Mouse (Mus musculus): ENCODE measurements around the gene Adora2a. TPM values are rescaled to one million over a fixed set of nuclear protein-coding genes. Genes with fewer than 3 reads are reported as not detected.
"Not testable (repeated sequence)": the region's sequence is repeated elsewhere in the genome, so short reads cannot be mapped to it uniquely, and the experiment has no call there.

Gene Adora2a
- polyA plus RNA-seq, 1 experiment from 2014 or later: 3.6 TPM

DNA sequence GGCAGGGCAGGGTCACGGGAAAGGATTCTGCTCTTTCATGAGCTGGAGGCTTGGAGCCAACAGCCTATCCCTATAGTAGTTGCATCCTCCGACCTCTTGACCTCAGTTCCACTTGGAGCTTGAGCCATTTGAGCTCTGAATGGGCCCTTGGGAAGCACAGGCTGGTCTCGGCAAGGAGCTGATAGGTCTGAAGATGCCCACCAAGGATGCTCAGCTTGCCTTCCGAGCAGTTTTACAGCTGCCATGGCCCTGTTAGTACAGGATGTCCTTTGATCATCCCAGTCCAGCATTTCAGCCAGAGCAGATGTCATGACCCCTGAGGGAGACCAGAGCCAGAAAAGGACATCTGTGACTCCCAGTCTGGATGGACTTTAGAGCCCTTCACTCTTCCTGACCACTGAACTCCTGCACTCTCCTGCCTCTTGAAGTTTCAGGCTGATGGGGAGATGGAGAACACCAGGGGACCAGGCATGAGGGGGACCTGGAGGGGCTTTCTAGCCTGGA, 11.6 kb downstream of the Adora2a start:
- 35% methylated on average over 4 of the region's 4 CpGs for WGBS
- no peak for ATAC-seq
- Histone ChIP-seq H3K4me3 (ENCODE audit: low read length) (no peak overlapping the region), H3K4me2 (ENCODE audit: low read length) (no peak overlapping the region), H3K4me1 (ENCODE audit: control insufficient read depth, insufficient read depth, low read depth, low read length) (no peaks in the 10 kb centered on the region), H3K9ac (ENCODE audit: low read depth, low read length) (no peak overlapping the region), H3K9me3 (ENCODE audit: control insufficient read depth, low read length) (no peaks in the 10 kb centered on the region), H3K27ac (ENCODE audit: low read depth, low read length) (no peak overlapping the region), H3K27me3 (replicated peaks; ENCODE audit: control insufficient read depth, insufficient read depth, low read length) (no peaks in the 10 kb centered on the region), H3K36me3 (ENCODE audit: control insufficient read depth, insufficient read depth, low read length) (no peaks in the 10 kb centered on the region)

DNA sequence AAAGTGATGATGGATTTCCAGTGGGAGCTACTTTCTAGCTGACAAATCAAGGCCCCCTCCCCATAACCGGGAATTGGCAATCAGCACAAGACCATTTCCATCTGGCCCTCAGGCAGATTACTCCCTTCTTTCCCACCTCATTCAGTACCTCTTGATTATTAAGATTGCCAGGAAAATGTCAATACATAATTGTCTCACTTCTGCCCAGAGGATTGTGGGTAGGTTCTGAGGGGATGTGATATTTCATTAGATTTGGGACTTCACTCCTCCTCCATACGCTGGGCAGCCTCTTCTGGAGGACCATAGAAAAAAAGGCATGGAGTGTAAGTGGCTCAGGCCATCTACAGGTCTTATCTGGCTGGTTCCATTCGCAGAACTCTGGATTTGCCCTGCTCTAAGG, 15.6 kb downstream of the Adora2a start:
- H3K4me2 ChIP-seq (ENCODE audit: low read length): no peak overlapping the region
- no peak overlapping the region for H3K4me3 ChIP-seq (ENCODE audit: low read length)
- H3K36me3 ChIP-seq (ENCODE audit: control insufficient read depth, insufficient read depth, low read length): no peaks in the 10 kb centered on the region
- no peak overlapping the region for H3K27ac ChIP-seq (ENCODE audit: low read depth, low read length)
- H3K9ac ChIP-seq (ENCODE audit: low read depth, low read length): no peak overlapping the region
- ATAC-seq: no peak
- 87% methylated on average over 3 of the region's 3 CpGs for WGBS
- no peaks in the 10 kb centered on the region for H3K27me3 ChIP-seq (replicated peaks; ENCODE audit: control insufficient read depth, insufficient read depth, low read length)
- no peaks in the 10 kb centered on the region for H3K4me1 ChIP-seq (ENCODE audit: control insufficient read depth, insufficient read depth, low read depth, low read length)
- no peaks in the 10 kb centered on the region for H3K9me3 ChIP-seq (ENCODE audit: control insufficient read depth, low read length)

DNA sequence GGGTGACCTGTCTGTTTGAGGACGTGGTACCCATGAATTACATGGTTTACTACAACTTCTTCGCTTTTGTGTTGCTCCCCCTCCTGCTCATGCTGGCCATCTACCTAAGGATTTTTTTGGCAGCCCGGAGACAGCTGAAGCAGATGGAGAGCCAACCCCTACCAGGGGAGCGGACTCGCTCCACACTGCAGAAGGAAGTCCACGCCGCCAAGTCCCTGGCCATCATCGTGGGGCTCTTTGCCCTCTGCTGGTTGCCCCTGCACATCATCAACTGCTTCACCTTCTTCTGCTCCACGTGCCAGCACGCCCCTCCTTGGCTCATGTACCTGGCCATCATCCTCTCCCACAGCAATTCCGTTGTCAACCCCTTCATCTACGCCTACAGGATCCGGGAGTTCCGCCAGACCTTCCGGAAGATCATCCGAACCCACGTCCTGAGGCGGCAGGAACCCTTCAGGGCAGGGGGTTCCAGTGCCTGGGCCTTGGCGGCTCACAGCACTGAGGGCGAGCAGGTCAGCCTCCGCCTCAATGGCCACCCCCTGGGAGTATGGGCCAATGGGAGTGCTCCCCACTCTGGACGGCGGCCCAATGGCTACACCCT, 16.6 kb downstream of the Adora2a start:
- ATAC-seq: no peak
- no peaks in the 10 kb centered on the region for H3K27me3 ChIP-seq (replicated peaks; ENCODE audit: control insufficient read depth, insufficient read depth, low read length)
- no peak overlapping the region for H3K9ac ChIP-seq (ENCODE audit: low read depth, low read length)
- no peaks in the 10 kb centered on the region for H3K36me3 ChIP-seq (ENCODE audit: control insufficient read depth, insufficient read depth, low read length)
- H3K9me3 ChIP-seq (ENCODE audit: control insufficient read depth, low read length): no peaks in the 10 kb centered on the region
- no peak overlapping the region for H3K27ac ChIP-seq (ENCODE audit: low read depth, low read length)
- no peaks in the 10 kb centered on the region for H3K4me1 ChIP-seq (ENCODE audit: control insufficient read depth, insufficient read depth, low read depth, low read length)
- H3K4me3 ChIP-seq (ENCODE audit: low read length): no peak overlapping the region
- 95% methylated on average over 23 of the region's 23 CpGs for WGBS
- H3K4me2 ChIP-seq (ENCODE audit: low read length): no peak overlapping the region

DNA sequence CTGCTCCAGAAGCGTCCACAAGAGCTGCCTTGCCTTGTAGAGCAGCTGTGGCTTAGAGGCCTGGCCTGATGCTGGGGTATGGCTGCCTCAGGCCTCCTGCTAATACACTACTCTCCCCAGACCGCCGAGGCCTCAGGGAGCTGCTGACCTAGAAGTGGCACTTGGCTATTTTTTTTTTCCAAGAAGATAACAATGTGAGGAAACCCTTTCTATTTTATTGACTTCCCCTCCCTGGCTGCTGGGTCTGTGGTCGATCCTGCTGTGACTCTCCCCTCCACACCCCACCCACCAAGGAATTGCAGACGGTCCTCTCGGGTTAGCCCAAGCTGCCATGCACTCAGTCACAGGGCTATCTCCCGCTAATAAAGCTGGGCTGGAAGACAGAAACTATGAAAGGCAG, 17.5 kb downstream of the Adora2a start:
- no peaks in the 10 kb centered on the region for H3K9me3 ChIP-seq (ENCODE audit: control insufficient read depth, low read length)
- H3K27ac ChIP-seq (ENCODE audit: low read depth, low read length): no peak overlapping the region
- H3K4me2 ChIP-seq (ENCODE audit: low read length): no peak overlapping the region
- no peak overlapping the region for H3K4me3 ChIP-seq (ENCODE audit: low read length)
- H3K27me3 ChIP-seq (replicated peaks; ENCODE audit: control insufficient read depth, insufficient read depth, low read length): no peaks in the 10 kb centered on the region
- no peaks in the 10 kb centered on the region for H3K36me3 ChIP-seq (ENCODE audit: control insufficient read depth, insufficient read depth, low read length)
- ATAC-seq: no peak
- H3K4me1 ChIP-seq (ENCODE audit: control insufficient read depth, insufficient read depth, low read depth, low read length): no peaks in the 10 kb centered on the region
- H3K9ac ChIP-seq (ENCODE audit: low read depth, low read length): no peak overlapping the region
- 86% methylated on average over 7 of the region's 7 CpGs for WGBS

DNA sequence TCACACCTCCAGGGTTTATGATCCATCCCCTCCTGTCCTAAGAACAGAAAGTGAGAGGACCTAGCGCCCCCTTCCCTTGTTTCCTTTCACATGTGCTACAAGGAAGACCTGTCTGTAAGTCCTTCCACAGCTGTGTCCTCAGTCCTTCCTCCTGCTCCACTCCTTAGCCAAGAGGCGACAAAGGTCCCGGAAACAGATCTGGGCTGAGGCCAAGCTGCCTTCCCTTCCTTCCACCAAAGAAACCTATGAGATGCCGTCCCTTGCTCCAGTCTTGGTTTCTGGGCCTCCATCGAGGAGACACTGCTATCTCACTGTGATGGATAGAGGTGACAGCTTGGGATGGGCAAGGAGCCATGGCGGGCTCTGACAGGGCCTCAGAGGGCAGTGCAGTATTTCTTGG, 18.4 kb downstream of the Adora2a start:
- no peak overlapping the region for H3K9ac ChIP-seq (ENCODE audit: low read depth, low read length)
- H3K27ac ChIP-seq (ENCODE audit: low read depth, low read length): no peak overlapping the region
- H3K36me3 ChIP-seq (ENCODE audit: control insufficient read depth, insufficient read depth, low read length): no peaks in the 10 kb centered on the region
- no peaks in the 10 kb centered on the region for H3K27me3 ChIP-seq (replicated peaks; ENCODE audit: control insufficient read depth, insufficient read depth, low read length)
- no peaks in the 10 kb centered on the region for H3K9me3 ChIP-seq (ENCODE audit: control insufficient read depth, low read length)
- 86% methylated on average over 6 of the region's 6 CpGs for WGBS
- no peak for ATAC-seq
- H3K4me3 ChIP-seq (ENCODE audit: low read length): no peak overlapping the region
- H3K4me2 ChIP-seq (ENCODE audit: low read length): no peak overlapping the region
- no peaks in the 10 kb centered on the region for H3K4me1 ChIP-seq (ENCODE audit: control insufficient read depth, insufficient read depth, low read depth, low read length)

DNA sequence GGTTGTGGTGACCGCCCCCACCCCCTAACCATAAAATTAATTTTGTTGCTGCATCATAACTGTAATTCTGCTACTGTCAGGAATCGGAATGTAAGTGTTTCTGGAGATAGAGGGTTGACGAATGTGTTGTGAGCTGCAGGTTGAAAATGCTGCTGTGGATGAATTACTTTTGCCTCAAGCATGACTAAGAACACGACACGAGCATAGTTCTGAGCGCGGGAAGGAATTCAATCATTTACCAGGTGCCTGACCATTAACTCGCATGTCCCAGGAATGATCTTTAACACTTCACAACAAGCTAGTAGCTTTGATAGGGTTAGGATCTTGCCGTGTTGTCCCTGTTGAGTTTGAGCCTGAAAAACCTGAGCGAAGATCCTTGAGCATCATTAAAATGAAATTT, 20.6 kb downstream of the Adora2a start:
- H3K9me3 ChIP-seq (ENCODE audit: control insufficient read depth, low read length): no peaks in the 10 kb centered on the region
- H3K27ac ChIP-seq (ENCODE audit: low read depth, low read length): no peak overlapping the region
- WGBS: 78% methylated on average over 10 of the region's 10 CpGs
- H3K9ac ChIP-seq (ENCODE audit: low read depth, low read length): no peak overlapping the region
- no peaks in the 10 kb centered on the region for H3K36me3 ChIP-seq (ENCODE audit: control insufficient read depth, insufficient read depth, low read length)
- no peak overlapping the region for H3K4me2 ChIP-seq (ENCODE audit: low read length)
- no peaks in the 10 kb centered on the region for H3K4me1 ChIP-seq (ENCODE audit: control insufficient read depth, insufficient read depth, low read depth, low read length)
- H3K27me3 ChIP-seq (replicated peaks; ENCODE audit: control insufficient read depth, insufficient read depth, low read length): no peaks in the 10 kb centered on the region
- ATAC-seq: no peak
- no peak overlapping the region for H3K4me3 ChIP-seq (ENCODE audit: low read length)

DNA sequence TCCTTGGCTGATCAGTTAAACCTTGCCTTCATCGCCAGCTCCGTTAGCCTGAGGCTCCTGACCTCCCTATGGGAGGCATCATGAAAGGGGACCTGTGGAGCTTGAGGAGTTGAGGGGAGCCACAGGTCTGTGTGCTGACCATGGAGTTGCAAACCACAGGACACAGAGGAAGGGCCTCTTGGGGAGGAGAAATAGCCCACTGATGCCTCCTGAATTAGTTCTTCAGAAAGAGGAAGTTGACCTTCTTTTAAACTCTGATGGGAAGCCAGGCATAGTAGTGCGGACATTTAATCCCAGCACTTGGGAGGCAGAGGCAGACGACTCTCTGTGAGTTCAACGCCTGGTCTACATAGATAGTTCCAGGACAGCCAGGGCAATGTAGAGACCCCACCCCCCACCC, 22.2 kb downstream of the Adora2a start:
- Histone ChIP-seq H3K4me2 (ENCODE audit: low read length) (no peak overlapping the region), H3K4me3 (ENCODE audit: low read length) (no peak overlapping the region), H3K27ac (ENCODE audit: low read depth, low read length) (no peak overlapping the region), H3K4me1 (ENCODE audit: control insufficient read depth, insufficient read depth, low read depth, low read length) (no peaks in the 10 kb centered on the region), H3K9ac (ENCODE audit: low read depth, low read length) (no peak overlapping the region), H3K36me3 (ENCODE audit: control insufficient read depth, insufficient read depth, low read length) (no peaks in the 10 kb centered on the region), H3K27me3 (replicated peaks; ENCODE audit: control insufficient read depth, insufficient read depth, low read length) (no peaks in the 10 kb centered on the region), H3K9me3 (ENCODE audit: control insufficient read depth, low read length) (no peaks in the 10 kb centered on the region)
- ATAC-seq: no peak
- WGBS: 88% methylated on average over 5 of the region's 5 CpGs

DNA sequence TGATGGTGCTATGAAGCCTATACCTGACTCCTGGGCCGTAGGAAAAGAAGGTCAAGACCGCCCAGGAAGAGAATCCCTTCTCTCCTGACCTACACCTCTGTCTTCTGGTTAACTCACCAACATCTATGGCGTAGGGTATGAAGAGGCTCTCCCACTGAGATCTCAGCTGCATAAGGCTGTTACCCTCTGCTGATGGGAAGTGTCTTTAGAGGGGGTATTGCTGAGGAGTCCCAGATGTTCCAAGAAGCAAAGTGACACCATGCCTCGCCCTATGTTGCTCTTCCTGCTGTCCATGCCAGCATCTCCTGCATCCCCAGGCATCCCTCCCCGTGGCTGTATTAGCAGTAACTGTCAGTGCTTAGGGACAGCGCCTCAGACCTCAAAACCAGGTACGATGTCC, 22.7 kb downstream of the Adora2a start:
- H3K27ac ChIP-seq (ENCODE audit: low read depth, low read length): no peak overlapping the region
- H3K4me2 ChIP-seq (ENCODE audit: low read length): no peak overlapping the region
- no peaks in the 10 kb centered on the region for H3K36me3 ChIP-seq (ENCODE audit: control insufficient read depth, insufficient read depth, low read length)
- no peaks in the 10 kb centered on the region for H3K9me3 ChIP-seq (ENCODE audit: control insufficient read depth, low read length)
- no peak overlapping the region for H3K9ac ChIP-seq (ENCODE audit: low read depth, low read length)
- H3K4me1 ChIP-seq (ENCODE audit: control insufficient read depth, insufficient read depth, low read depth, low read length): no peaks in the 10 kb centered on the region
- H3K4me3 ChIP-seq (ENCODE audit: low read length): no peak overlapping the region
- no peaks in the 10 kb centered on the region for H3K27me3 ChIP-seq (replicated peaks; ENCODE audit: control insufficient read depth, insufficient read depth, low read length)
- WGBS: 84% methylated on average over 7 of the region's 7 CpGs
- ATAC-seq: no peak

DNA sequence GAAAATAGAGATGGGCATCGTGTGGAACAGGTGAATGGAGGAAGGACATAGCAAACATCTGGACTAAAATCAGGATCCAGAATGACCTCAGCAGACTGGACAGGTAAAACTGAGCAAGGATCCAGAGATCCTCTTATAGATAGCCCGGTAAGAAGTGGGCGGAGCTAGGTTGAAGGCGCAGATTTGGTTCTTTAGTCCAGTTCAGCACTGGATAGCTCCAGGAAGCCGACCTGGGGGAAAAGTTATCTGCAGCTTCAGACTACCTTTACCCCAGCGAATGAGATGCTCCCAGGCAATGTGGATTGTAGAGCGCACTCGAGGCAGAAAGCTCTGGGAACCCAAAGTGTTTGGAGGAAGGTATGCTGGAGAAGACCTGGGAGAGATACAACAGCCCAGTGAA, 25.3 kb downstream of the Adora2a start:
- no peaks in the 10 kb centered on the region for H3K4me1 ChIP-seq (ENCODE audit: control insufficient read depth, insufficient read depth, low read depth, low read length)
- no peak overlapping the region for H3K4me2 ChIP-seq (ENCODE audit: low read length)
- H3K27ac ChIP-seq (ENCODE audit: low read depth, low read length): no peak overlapping the region
- H3K9me3 ChIP-seq (ENCODE audit: control insufficient read depth, low read length): no peaks in the 10 kb centered on the region; the same call in 1 of the 2 replicates
- ATAC-seq: no peak
- no peaks in the 10 kb centered on the region for H3K36me3 ChIP-seq (ENCODE audit: control insufficient read depth, insufficient read depth, low read length)
- no peak overlapping the region for H3K9ac ChIP-seq (ENCODE audit: low read depth, low read length)
- H3K4me3 ChIP-seq (ENCODE audit: low read length): no peak overlapping the region
- 46% methylated on average over 8 of the region's 8 CpGs for WGBS
- no peaks in the 10 kb centered on the region for H3K27me3 ChIP-seq (replicated peaks; ENCODE audit: control insufficient read depth, insufficient read depth, low read length)

DNA sequence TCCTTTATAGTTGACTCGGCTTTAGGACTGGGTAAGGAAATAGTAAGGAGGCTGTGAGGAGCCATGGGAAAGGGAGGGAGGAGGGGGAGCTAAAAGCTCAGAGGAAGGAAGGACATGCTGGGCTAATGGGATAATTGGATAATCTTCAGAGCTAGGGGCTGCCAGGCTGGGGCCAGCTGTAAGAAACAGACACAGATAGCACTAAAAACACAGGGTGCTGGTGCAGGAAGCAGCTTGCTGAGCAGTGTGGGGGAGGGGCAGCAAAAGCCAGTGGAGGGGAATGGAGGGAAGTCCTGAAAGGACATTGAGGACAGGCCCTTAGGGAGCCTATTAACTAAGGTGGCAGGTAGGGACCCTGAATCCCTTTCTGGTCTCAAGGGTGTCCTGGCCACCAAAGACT, 27.9 kb downstream of the Adora2a start:
- H3K4me2 ChIP-seq (ENCODE audit: low read length); H3K9me3 ChIP-seq (ENCODE audit: control insufficient read depth, low read length); H3K4me3 ChIP-seq (ENCODE audit: low read length); H3K9ac ChIP-seq (ENCODE audit: low read depth, low read length); H3K36me3 ChIP-seq (ENCODE audit: control insufficient read depth, insufficient read depth, low read length); H3K27me3 ChIP-seq (replicated peaks; ENCODE audit: control insufficient read depth, insufficient read depth, low read length); ATAC-seq; H3K27ac ChIP-seq (ENCODE audit: low read depth, low read length); H3K4me1 ChIP-seq (ENCODE audit: control insufficient read depth, insufficient read depth, low read depth, low read length): not testable (repeated sequence)
- WGBS: 88% methylated on average over 1 of the region's 1 CpGs

Measured in hindbrain, embryonic 16.5 days (tissue).